Mouse (Mus musculus): ENCODE measurements around the gene Per3.
A peak's percentile ranks its signal among the peaks of the same experiment; 100 is the strongest.
"Not testable (repeated sequence)": the region's sequence is repeated elsewhere in the genome, so short reads cannot be mapped to it uniquely, and the experiment has no call there.

Per3 gene

GRCm38 (mm10) chr4:151024152-151024551 lies 20.3 kb downstream of the Per3 start:
- DNase-seq (ENCODE audit: low spot score), result no peak

- not testable (repeated sequence) for DNase-seq (ENCODE audit: low spot score)
Measured at GRCm38 (mm10) chr4:151017356-151017755, 27.1 kb downstream of the Per3 start.

- no peak for DNase-seq (ENCODE audit: low spot score)
Measured at GRCm38 (mm10) chr4:151015946-151016345, 28.5 kb downstream of the Per3 start.

- DNase-seq (ENCODE audit: low spot score), result no peak
Measured at GRCm38 (mm10) chr4:151010316-151010715, 34.1 kb downstream of the Per3 start.

GRCm38 (mm10) chr4:151006945-151007344 lies 37.5 kb downstream of the Per3 start:
- peak; percentile 78 for DNase-seq (ENCODE audit: low spot score)

- no peak for DNase-seq (ENCODE audit: low spot score)
Measured at GRCm38 (mm10) chr4:151005656-151006318, 38.7 kb downstream of the Per3 start.

GRCm38 (mm10) chr4:151001397-151001796 lies 43.1 kb downstream of the Per3 start:
- no peak for DNase-seq (ENCODE audit: low spot score)

- DNase-seq (ENCODE audit: low spot score), result no peak
Measured at GRCm38 (mm10) chr4:150998626-150999025, 45.8 kb downstream of the Per3 start.

- DNase-seq (ENCODE audit: low spot score), result no peak
Measured at GRCm38 (mm10) chr4:150996797-150997196, 47.7 kb downstream of the Per3 start, which contains the start of gene Uts2. TSS of gene Uts2 (plus strand) at chr4:150997097.

GRCm38 (mm10) chr4:150990148-150990547 lies 54.3 kb downstream of the Per3 start:
- DNase-seq (ENCODE audit: low spot score), result peak; percentile 67

GRCm38 (mm10) chr4:150980153-150980552 lies 64.3 kb downstream of the Per3 start:
- DNase-seq (ENCODE audit: low spot score), result no peak

- DNase-seq (ENCODE audit: low spot score), result no peak
Measured at GRCm38 (mm10) chr4:150979455-150979854, 65.0 kb downstream of the Per3 start.

GRCm38 (mm10) chr4:150978156-150978910 lies 66.1 kb downstream of the Per3 start:
- no peak for DNase-seq (ENCODE audit: low spot score)

- no peak for DNase-seq (ENCODE audit: low spot score)
Measured at GRCm38 (mm10) chr4:150975145-150975544, 69.3 kb downstream of the Per3 start.

- DNase-seq (ENCODE audit: low spot score), result no peak
Measured at GRCm38 (mm10) chr4:150973264-150973663, 71.2 kb downstream of the Per3 start.

- DNase-seq (ENCODE audit: low spot score), result no peak
Measured at GRCm38 (mm10) chr4:150968956-150969355, 75.5 kb downstream of the Per3 start.

GRCm38 (mm10) chr4:150966556-150966955 lies 77.9 kb downstream of the Per3 start:
- peak; percentile 83 for DNase-seq (ENCODE audit: low spot score)

- DNase-seq (ENCODE audit: low spot score), result no peak
Measured at GRCm38 (mm10) chr4:150965555-150965951, 78.9 kb downstream of the Per3 start.

- peak; percentile 94 for DNase-seq (ENCODE audit: low spot score)
Measured at GRCm38 (mm10) chr4:150964635-150965554, 79.6 kb downstream of the Per3 start.

GRCm38 (mm10) chr4:150963711-150964110 lies 80.8 kb downstream of the Per3 start:
- DNase-seq (ENCODE audit: low spot score), result no peak

GRCm38 (mm10) chr4:150962231-150962630 lies 82.2 kb downstream of the Per3 start:
- DNase-seq (ENCODE audit: low spot score), result no peak

- DNase-seq (ENCODE audit: low spot score), result no peak
Measured at GRCm38 (mm10) chr4:150958536-150958935, 85.9 kb downstream of the Per3 start.
